Mouse (Mus musculus) brain, embryonic 14.5 days (tissue): ENCODE results near the gene Olfr855. TPM values are rescaled to one million over a fixed set of nuclear protein-coding genes. Genes with fewer than 3 reads are reported as not detected.

ENCODE experiments used
- DNase-seq: peaks from one replicate; pipeline ENCODE4 v3.0.0-alpha.2; 2011; ENCODE audit warnings: low read depth
- CTCF ChIP-seq: fragments of 200-500 bp; IDR thresholded peaks from 2 replicates; pipeline ENCODE4 v1.5.1; 2012; ENCODE audit warnings: inconsistent platforms, mild to moderate bottlenecking, moderate library complexity, borderline replicate concordance; ENCODE audit not compliant: insufficient read depth, insufficient read length; ENCODE audit errors: extremely low read depth
- POLR2A ChIP-seq: fragments of 200-500 bp; IDR thresholded peaks from 2 replicates; pipeline ENCODE4 v1.6.1; 2012; ENCODE audit warnings: mild to moderate bottlenecking, inconsistent platforms, borderline replicate concordance; ENCODE audit not compliant: poor library complexity, insufficient read depth, insufficient read length, severe bottlenecking; ENCODE audit errors: extremely low read depth
- polyA plus RNA-seq: library from polyadenylated mRNA; depleted of rRNA; stranded (reverse); fragments of >200 nt; gene quantifications from 2 replicates; pipeline ENCODE4 v1.2.3, GENCODE M21; 2012; rRNA removed

Gene Olfr855
- polyA plus RNA-seq: not detected in 2 replicates

DNA sequence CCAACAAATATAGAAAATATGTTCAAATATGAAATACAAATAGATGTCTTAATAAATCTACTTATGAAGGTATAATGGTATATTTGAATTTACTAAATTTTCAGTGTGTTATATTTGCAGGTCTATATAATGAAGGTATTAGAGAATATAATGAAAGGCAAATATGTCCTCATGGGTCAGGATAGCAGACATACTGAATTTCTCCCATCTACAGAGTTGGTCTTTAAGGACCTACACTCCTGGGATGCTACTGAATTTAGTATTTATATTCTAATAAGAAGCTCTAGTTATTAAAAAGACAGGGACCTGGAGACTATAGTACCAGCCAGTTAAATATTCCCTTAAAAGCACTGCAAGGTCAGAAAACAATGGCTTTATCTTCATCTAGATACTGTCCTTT lies at the start of gene Olfr855:
Gene Olfr855 (plus strand): TSS at position 301 of the 400 bp plus-strand sequence.
- TF ChIP-seq POLR2A (no peak), CTCF (no peak)
- DNase-seq: no peak

DNA sequence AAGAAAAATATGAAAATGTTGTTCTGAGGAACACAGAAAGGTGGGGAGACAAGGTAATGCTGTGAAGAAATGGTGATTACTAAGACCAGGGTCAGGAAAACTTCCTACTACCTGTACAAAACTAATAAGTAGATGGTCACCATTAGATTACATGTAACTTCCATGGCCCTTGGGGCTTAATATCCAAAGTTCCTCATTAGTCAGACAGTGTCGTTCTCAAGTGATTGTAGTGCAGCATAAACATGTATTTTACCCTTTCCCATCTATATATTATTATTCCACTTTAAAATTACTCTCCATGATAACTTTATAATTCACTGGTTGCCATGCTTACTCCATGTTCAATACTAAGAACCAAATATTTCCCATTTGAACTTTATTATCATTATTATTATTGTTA lies 41.4 kb upstream of the Olfr855 start, which contains the start of gene Olfr853:
Gene Olfr853 (minus strand): TSS at position 101 of the 400 bp plus-strand sequence.
- no peak for DNase-seq
- TF ChIP-seq POLR2A: no peak
- TF ChIP-seq CTCF: no peak

GRCm38 (mm10) chr9:19567282-19567681 lies 15.1 kb upstream of the Olfr855 start, which contains the start of gene Olfr854:
Olfr854 (minus strand) TSS chr9:19567382.
- no peak for DNase-seq
- no peak for TF ChIP-seq POLR2A
- no peak for TF ChIP-seq CTCF

GRCm38 (mm10) chr9:19621297-19621696 lies 38.9 kb downstream of the Olfr855 start:
- TF ChIP-seq CTCF: no peak
- DNase-seq: peak; percentile 11

DNA sequence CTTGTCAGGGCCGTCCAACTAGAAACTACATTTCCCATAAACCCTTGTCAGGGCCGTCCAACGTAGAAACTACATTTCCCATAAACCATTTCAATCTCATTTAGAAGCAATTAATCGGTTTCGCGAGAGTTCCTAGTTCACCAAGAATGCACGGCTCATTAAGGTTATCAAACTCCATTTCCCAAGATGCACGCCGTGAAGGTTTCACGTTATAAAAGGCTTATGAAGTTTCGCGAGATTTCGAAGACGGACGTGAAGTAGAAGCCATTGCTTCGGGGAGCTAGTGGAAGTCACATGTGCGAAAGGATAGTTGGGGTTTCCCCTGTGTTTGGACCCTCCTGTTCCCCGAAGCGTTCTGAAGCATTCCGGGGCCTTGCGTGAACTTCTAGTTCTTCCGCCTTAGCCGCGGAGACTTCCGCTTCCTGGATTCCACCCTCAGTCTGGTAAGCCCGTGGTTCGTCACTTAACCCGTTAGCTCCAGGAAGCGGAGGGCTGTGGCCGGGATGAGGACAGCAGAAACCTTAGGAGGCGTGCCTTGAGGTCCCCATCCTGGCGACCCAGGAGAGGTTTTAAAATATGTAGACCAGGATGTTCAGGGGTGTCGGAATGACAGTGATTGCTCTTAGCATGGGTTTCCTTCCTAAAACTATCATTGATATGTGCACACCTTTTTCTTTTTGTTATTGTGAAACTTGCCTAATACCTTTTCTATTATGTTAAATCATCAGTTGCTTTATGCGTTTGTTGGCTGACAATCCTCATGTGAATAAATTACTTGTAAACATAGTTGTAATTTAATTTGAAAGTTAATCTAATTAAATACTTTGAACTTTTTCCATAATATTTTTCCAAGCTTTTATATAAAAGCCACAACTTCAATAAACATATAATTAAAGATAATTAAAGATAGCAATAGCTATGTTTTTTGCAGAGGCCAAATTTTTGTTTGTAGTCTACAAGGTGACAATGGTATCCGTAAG lies 39.7 kb downstream of the Olfr855 start, which contains the start of gene Zfp317:
Gene Zfp317 (plus strand): TSS at position 260 of the 980 bp plus-strand sequence.
- DNase-seq: peak; percentile 100
- no peak for TF ChIP-seq CTCF
- peak; percentile 25; the same call in 1 of the 2 replicates for TF ChIP-seq POLR2A

DNA sequence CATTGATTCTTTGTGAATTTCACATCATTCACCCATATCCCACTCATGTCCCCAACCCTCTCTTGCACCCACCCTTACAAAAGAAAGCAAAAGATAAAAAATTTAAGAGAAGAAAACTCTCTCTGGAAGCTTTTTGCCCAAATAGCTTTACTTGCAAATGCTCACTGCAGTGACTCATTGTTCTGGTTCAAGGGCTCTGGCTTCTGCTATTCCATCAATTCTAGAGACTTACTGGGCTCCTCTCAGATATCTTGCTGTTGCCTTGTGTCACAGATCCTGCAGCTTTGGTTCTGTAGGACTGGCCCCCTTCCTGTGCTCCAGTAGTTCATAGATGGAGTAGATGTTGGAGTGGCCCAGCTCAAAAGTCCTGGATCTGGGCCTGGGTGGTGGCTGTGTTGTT lies 47.2 kb downstream of the Olfr855 start:
- TF ChIP-seq CTCF (no peak), POLR2A (no peak)
- no peak for DNase-seq

Other genes starting within 250 kb of the Olfr855 start
- not detected in 2 replicates for gene Olfr845, start 246.2 kb upstream of the Olfr855 start, polyA plus RNA-seq
- not detected in 2 replicates for gene Olfr846, start 218.6 kb upstream of the Olfr855 start, polyA plus RNA-seq
- not detected in 2 replicates for gene Olfr847, start 203.9 kb upstream of the Olfr855 start, polyA plus RNA-seq
- not detected in 2 replicates for gene Olfr849, start 142.4 kb upstream of the Olfr855 start, polyA plus RNA-seq
- not detected in 2 replicates for gene Olfr850, start 104.4 kb upstream of the Olfr855 start, polyA plus RNA-seq
- gene Olfr851, start 89.3 kb upstream of the Olfr855 start, polyA plus RNA-seq: not detected in 2 replicates
- not detected in 2 replicates for gene Olfr853, start 41.5 kb upstream of the Olfr855 start, polyA plus RNA-seq
- gene Olfr854, start 15.2 kb upstream of the Olfr855 start, polyA plus RNA-seq: not detected in 2 replicates
- gene Zfp317, start 39.5 kb downstream of the Olfr855 start, polyA plus RNA-seq: 28.0 and 32.7 TPM in 2 replicates
- 0.05 TPM in 1 of 2 replicates, not detected in the other for gene Olfr857, start 126.8 kb downstream of the Olfr855 start, polyA plus RNA-seq
- not detected in 2 replicates for gene Olfr58, start 197.7 kb downstream of the Olfr855 start, polyA plus RNA-seq
- gene Olfr859, start 222.3 kb downstream of the Olfr855 start, polyA plus RNA-seq: not detected in 2 replicates